Comparison of ENCODE assay signal across 8 mouse cellular contexts in genomic region chr16:17405736-17406443, GRCm38 (mm10). TPM values are rescaled to one million over a fixed set of nuclear protein-coding genes. Genes with fewer than 3 reads are reported as not detected.
DNase-seq lines count a peak whose midpoint lies in the region; ATAC-seq lines count a peak whose summit lies in the region.

Gene Snap29, plus strand, starts transcription at chr16:17405986.
Gene Pi4ka, minus strand, starts transcription at chr16:17406314.

- H3K27me3 ChIP-seq in hindbrain, embryonic 11.5 days (ENCODE audit: control insufficient read depth, insufficient read depth, low read length) = no peaks in the 10 kb centered on the region

- peak; percentile 100 for DNase-seq in Muller cell, postnatal 12 days (ENCODE audit: inconsistent ontology term)
- DNase-seq in cerebellum, adult 9-11 months = peak; percentile 100
- DNase-seq in frontal cortex, adult 2 months (ENCODE audit: extremely low spot score in 1 of 2, low spot score in 1 of 2) = peak; percentile 98 to 100
- DNase-seq in hindbrain, embryonic 11.5 days (ENCODE audit: low spot score) = peak; percentile 100
- peak; percentile 100 for DNase-seq in layer of hippocampus, postnatal 10 days (ENCODE audit: low spot score in 2 of 2)
- peak; percentile 100 for DNase-seq in lung, postnatal 10 days
- DNase-seq in ovary, postnatal 36 days (ENCODE audit: low spot score) = peak; percentile 100
- peak; percentile 100 for DNase-seq in thymus, postnatal 25 days

- 1% methylated on average over 52 of the region's 69 CpGs for WGBS in hindbrain, embryonic 11.5 days

- peak within 1 kb of the TSS; percentile 70 for H3K4me2 ChIP-seq in hindbrain, embryonic 11.5 days (replicated peaks; ENCODE audit: low read depth, low read length)

- H3K9me3 ChIP-seq in hindbrain, embryonic 11.5 days (ENCODE audit: control insufficient read depth, low read length) = no peaks in the 10 kb centered on the region

- H3K36me3 ChIP-seq in hindbrain, embryonic 11.5 days (ENCODE audit: control insufficient read depth, insufficient read depth, low read length) = no peaks in the 10 kb centered on the region

- peaks cover 3% of the 10 kb centered on the region; the same call in 1 of the 2 replicates for H3K4me1 ChIP-seq in hindbrain, embryonic 11.5 days (replicated peaks; ENCODE audit: control insufficient read depth, insufficient read depth, low read length)

- H3K9ac ChIP-seq in hindbrain, embryonic 11.5 days (ENCODE audit: low read depth, low read length) = peak within 1 kb of the TSS; percentile 83

- H3K27ac ChIP-seq in hindbrain, embryonic 11.5 days (ENCODE audit: low read depth, low read length) = peak within 1 kb of the TSS; percentile 78

- ATAC-seq in hindbrain, embryonic 11.5 days (ENCODE audit: low FRiP score) = peak; percentile 98

- peak within 1 kb of the TSS; percentile 81 for H3K4me3 ChIP-seq in hindbrain, embryonic 11.5 days (ENCODE audit: low read depth, low read length)

RNA-seq across cellular contexts. Expression of gene Snap29, which starts in this region (rescaled TPM):
- polyA plus RNA-seq in frontal cortex, adult 2 months (2012; rRNA removed) = 10.5 and 11.2 TPM in 2 replicates
- polyA plus RNA-seq in hindbrain, embryonic 11.5 days (2014; fragmentation: Nextera tagmentation; extraction: Ambion mirVana) = 8.3 and 9.0 TPM in 2 replicates
- 10 to 100 TPM; 30.8 to 31.9 TPM for total RNA-seq in layer of hippocampus, postnatal 10 days (2021)

RNA-seq across cellular contexts. Expression of gene Pi4ka, which starts in this region (rescaled TPM):
- 305 and 311 TPM in 2 replicates for polyA plus RNA-seq in frontal cortex, adult 2 months (2012; rRNA removed)
- 43.4 and 45.3 TPM in 2 replicates for polyA plus RNA-seq in hindbrain, embryonic 11.5 days (2014; fragmentation: Nextera tagmentation; extraction: Ambion mirVana)
- 100 to 1,000 TPM; 174 to 177 TPM for total RNA-seq in layer of hippocampus, postnatal 10 days (2021)

Comparison
In these comparisons a context has a peak if more than half of its experiments do, and no peak if none do; other contexts are left out.
1. Peak in every context shown above with its lines: DNase-seq, ATAC-seq, H3K4me3 ChIP-seq and H3K27ac ChIP-seq.